Mouse (Mus musculus) liver, postnatal 0 days (tissue): ENCODE measurements at regions not wholly inside any gene's neighbourhood (a gene's known extent, or its start where the extent isn't known, plus 50 kb on each side); places are given as distances from the start of the nearest gene placed in this dataset.

Source experiments
- CTCF ChIP-seq: sonication (generic); IDR thresholded peaks from 2 replicates; pipeline ENCODE4 v1.5.1; 2016; ENCODE audit warnings: antibody characterized with exemption, low read depth
- EP300 ChIP-seq: IDR thresholded peaks from 2 replicates; pipeline ENCODE4 v1.6.1; 2016; ENCODE audit warnings: antibody characterized with exemption, low read depth, mild to moderate bottlenecking

GRCm38 (mm10) chr10:126249176-126249575 is 283.2 kb downstream of the Lrig3 start:
- TF ChIP-seq CTCF, result no peak
- TF ChIP-seq EP300, result no peak
